Mouse (Mus musculus) CD8-positive naive resting alpha-beta T cell, adult 2 months (primary cell): ENCODE measurements around the gene Chrm2.

Experiments used
- DNase-seq, 2 experiments: peaks; one replicate each; pipeline ENCODE4 v3.0.0; 2022; ENCODE audit warnings: low read depth in 2 of 2, low spot score in 2 of 2

Chrm2 gene

GRCm38 (mm10) chr6:36516508-36516907 lies 128.6 kb downstream of the Chrm2 start:
- no peak for DNase-seq

GRCm38 (mm10) chr6:36517242-36517641 lies 129.4 kb downstream of the Chrm2 start:
- DNase-seq: no peak

- no peak for DNase-seq
Measured at GRCm38 (mm10) chr6:36523599-36523998, 135.7 kb downstream of the Chrm2 start.

GRCm38 (mm10) chr6:36528509-36528908 lies 140.6 kb downstream of the Chrm2 start:
- DNase-seq: no peak

- no peak for DNase-seq
Measured at GRCm38 (mm10) chr6:36541247-36541646, 153.4 kb downstream of the Chrm2 start.

- DNase-seq: no peak
Measured at GRCm38 (mm10) chr6:36566886-36567285, 179.0 kb downstream of the Chrm2 start.
